Mouse (Mus musculus): ENCODE measurements at regions not wholly inside any gene's neighbourhood (a gene's known extent, or its start where the extent isn't known, plus 50 kb on each side); places are given as distances from the start of the nearest gene placed in this dataset.
A peak's percentile ranks its signal among the peaks of the same experiment; 100 is the strongest.

- H3K9ac ChIP-seq = no peak overlapping the region
- no peak for ATAC-seq (ENCODE audit: insufficient number of reproducible peaks, insufficient read depth, low FRiP score, low TSS enrichment, low read depth)
- no peak overlapping the region for H3K4me2 ChIP-seq
- H3K27me3 ChIP-seq = no peaks in the 10 kb centered on the region
- no peak overlapping the region for H3K4me3 ChIP-seq
- no peak overlapping the region for H3K27ac ChIP-seq
- H3K9me3 ChIP-seq = peaks cover 4% of the 10 kb centered on the region; the same call in 1 of the 2 replicates
- no peaks in the 10 kb centered on the region for H3K36me3 ChIP-seq
- WGBS = 90% methylated on average over 8 of the region's 8 CpGs
- peaks cover 8% of the 10 kb centered on the region for H3K4me1 ChIP-seq
These were observed 244.6 kb downstream of the Foxo1 start for GRCm38 (mm10) chr3:52512761-52513160.

GRCm38 (mm10) chr3:52511549-52511948 is 243.4 kb downstream of the Foxo1 start:
- ATAC-seq (ENCODE audit: insufficient number of reproducible peaks, insufficient read depth, low FRiP score, low TSS enrichment, low read depth) = no peak
- Histone ChIP-seq H3K27ac (no peak overlapping the region), H3K9ac (no peak overlapping the region)

GRCm38 (mm10) chr3:52510831-52511230 is 242.7 kb downstream of the Foxo1 start:
- Histone ChIP-seq H3K4me3 (no peak overlapping the region), H3K27me3 (no peaks in the 10 kb centered on the region), H3K4me2 (peak overlapping the region; percentile 45), H3K4me1 (peaks cover 8% of the 10 kb centered on the region), H3K9me3 (peaks cover 4% of the 10 kb centered on the region; the same call in 1 of the 2 replicates), H3K36me3 (no peaks in the 10 kb centered on the region), H3K9ac (no peak overlapping the region), H3K27ac (no peak overlapping the region)
- WGBS = 57% methylated on average over 6 of the region's 6 CpGs
- no peak for ATAC-seq (ENCODE audit: insufficient number of reproducible peaks, insufficient read depth, low FRiP score, low TSS enrichment, low read depth)

More at GRCm38 (mm10) chr3:52511549-52511948, 243.4 kb downstream of the Foxo1 start:
- Histone ChIP-seq H3K4me2 (no peak overlapping the region), H3K27me3 (no peaks in the 10 kb centered on the region), H3K9me3 (peaks cover 4% of the 10 kb centered on the region; the same call in 1 of the 2 replicates), H3K4me3 (no peak overlapping the region), H3K4me1 (peaks cover 8% of the 10 kb centered on the region), H3K36me3 (no peaks in the 10 kb centered on the region)
- 56% methylated on average over 9 of the region's 9 CpGs for whole genome bisulfite sequencing

- WGBS = 63% methylated on average over 12 of the region's 12 CpGs
These were observed 242.1 kb downstream of the Foxo1 start for GRCm38 (mm10) chr3:52510088-52510765.

GRCm38 (mm10) chr3:52503925-52504324 is 235.8 kb downstream of the Foxo1 start:
- no peaks in the 10 kb centered on the region for H3K36me3 ChIP-seq
- no peak overlapping the region for H3K9ac ChIP-seq
- peaks cover 4% of the 10 kb centered on the region; the same call in 1 of the 2 replicates for H3K4me1 ChIP-seq
- ATAC-seq (ENCODE audit: insufficient number of reproducible peaks, insufficient read depth, low FRiP score, low TSS enrichment, low read depth) = no peak
- no peak overlapping the region for H3K4me3 ChIP-seq
- peaks cover 4% of the 10 kb centered on the region; the same call in 1 of the 2 replicates for H3K9me3 ChIP-seq
- H3K27ac ChIP-seq = no peak overlapping the region
- WGBS = 91% methylated on average over 9 of the region's 9 CpGs
- H3K4me2 ChIP-seq = no peak overlapping the region
- no peaks in the 10 kb centered on the region for H3K27me3 ChIP-seq

More at GRCm38 (mm10) chr3:52510088-52510765, 242.1 kb downstream of the Foxo1 start:
- H3K4me2 ChIP-seq = peak overlapping the region; percentile 45
- peaks cover 8% of the 10 kb centered on the region for H3K4me1 ChIP-seq
- no peaks in the 10 kb centered on the region for H3K27me3 ChIP-seq
- no peaks in the 10 kb centered on the region for H3K36me3 ChIP-seq
- peak overlapping the region; percentile 22 for H3K4me3 ChIP-seq
- H3K27ac ChIP-seq = no peak overlapping the region
- no peak for ATAC-seq (ENCODE audit: insufficient number of reproducible peaks, insufficient read depth, low FRiP score, low TSS enrichment, low read depth)
- peaks cover 4% of the 10 kb centered on the region; the same call in 1 of the 2 replicates for H3K9me3 ChIP-seq
- H3K9ac ChIP-seq = no peak overlapping the region

GRCm38 (mm10) chr3:52502223-52502622 is 234.1 kb downstream of the Foxo1 start:
- H3K9ac ChIP-seq = no peak overlapping the region
- H3K36me3 ChIP-seq = no peaks in the 10 kb centered on the region
- H3K4me1 ChIP-seq = peaks cover 4% of the 10 kb centered on the region; the same call in 1 of the 2 replicates
- 20% methylated on average over 7 of the region's 7 CpGs for WGBS
- no peak overlapping the region for H3K27ac ChIP-seq
- no peaks in the 10 kb centered on the region for H3K27me3 ChIP-seq
- no peak overlapping the region for H3K4me2 ChIP-seq
- no peak overlapping the region for H3K4me3 ChIP-seq
- H3K9me3 ChIP-seq = no peaks in the 10 kb centered on the region
- ATAC-seq (ENCODE audit: insufficient number of reproducible peaks, insufficient read depth, low FRiP score, low TSS enrichment, low read depth) = no peak

GRCm38 (mm10) chr3:52501614-52502013 is 233.5 kb downstream of the Foxo1 start:
- H3K9me3 ChIP-seq = no peaks in the 10 kb centered on the region
- 84% methylated on average over 8 of the region's 8 CpGs for WGBS
- H3K9ac ChIP-seq = no peak overlapping the region
- H3K27ac ChIP-seq = no peak overlapping the region
- no peaks in the 10 kb centered on the region for H3K36me3 ChIP-seq
- H3K27me3 ChIP-seq = no peaks in the 10 kb centered on the region
- peaks cover 4% of the 10 kb centered on the region; the same call in 1 of the 2 replicates for H3K4me1 ChIP-seq
- H3K4me2 ChIP-seq = no peak overlapping the region
- no peak for ATAC-seq (ENCODE audit: insufficient number of reproducible peaks, insufficient read depth, low FRiP score, low TSS enrichment, low read depth)
- H3K4me3 ChIP-seq = no peak overlapping the region

GRCm38 (mm10) chr3:52500026-52500425 is 231.9 kb downstream of the Foxo1 start:
- WGBS = 78% methylated on average over 6 of the region's 6 CpGs

GRCm38 (mm10) chr3:52499581-52499980 is 231.4 kb downstream of the Foxo1 start:
- 84% methylated on average over 1 of the region's 1 CpGs for WGBS
- no peak overlapping the region for H3K4me2 ChIP-seq

More at GRCm38 (mm10) chr3:52500026-52500425, 231.9 kb downstream of the Foxo1 start:
- Histone ChIP-seq H3K36me3 (no peaks in the 10 kb centered on the region), H3K4me3 (no peak overlapping the region), H3K4me2 (no peak overlapping the region), H3K9me3 (no peaks in the 10 kb centered on the region), H3K4me1 (peaks cover 4% of the 10 kb centered on the region; the same call in 1 of the 2 replicates), H3K9ac (no peak overlapping the region), H3K27me3 (no peaks in the 10 kb centered on the region), H3K27ac (no peak overlapping the region)
- ATAC-seq (ENCODE audit: insufficient number of reproducible peaks, insufficient read depth, low FRiP score, low TSS enrichment, low read depth) = no peak

GRCm38 (mm10) chr3:52498506-52499228 is 230.5 kb downstream of the Foxo1 start:
- Histone ChIP-seq H3K27me3 (no peaks in the 10 kb centered on the region), H3K27ac (no peak overlapping the region), H3K9me3 (no peaks in the 10 kb centered on the region), H3K4me1 (peaks cover 4% of the 10 kb centered on the region; the same call in 1 of the 2 replicates), H3K4me3 (no peak overlapping the region), H3K36me3 (no peaks in the 10 kb centered on the region), H3K9ac (no peak overlapping the region), H3K4me2 (no peak overlapping the region)
- no peak for ATAC-seq (ENCODE audit: insufficient number of reproducible peaks, insufficient read depth, low FRiP score, low TSS enrichment, low read depth)
- WGBS = 86% methylated on average over 15 of the region's 15 CpGs

More at GRCm38 (mm10) chr3:52499581-52499980, 231.4 kb downstream of the Foxo1 start:
- no peak overlapping the region for H3K4me3 ChIP-seq
- H3K9me3 ChIP-seq = no peaks in the 10 kb centered on the region
- H3K36me3 ChIP-seq = no peaks in the 10 kb centered on the region
- no peaks in the 10 kb centered on the region for H3K27me3 ChIP-seq
- no peak overlapping the region for H3K9ac ChIP-seq
- peaks cover 4% of the 10 kb centered on the region; the same call in 1 of the 2 replicates for H3K4me1 ChIP-seq
- no peak overlapping the region for H3K27ac ChIP-seq
- no peak for ATAC-seq (ENCODE audit: insufficient number of reproducible peaks, insufficient read depth, low FRiP score, low TSS enrichment, low read depth)

- Histone ChIP-seq H3K27ac (no peak overlapping the region), H3K4me2 (no peak overlapping the region), H3K27me3 (no peaks in the 10 kb centered on the region), H3K9me3 (no peaks in the 10 kb centered on the region), H3K36me3 (no peaks in the 10 kb centered on the region), H3K4me3 (no peak overlapping the region), H3K9ac (no peak overlapping the region), H3K4me1 (no peaks in the 10 kb centered on the region)
- ATAC-seq (ENCODE audit: insufficient number of reproducible peaks, insufficient read depth, low FRiP score, low TSS enrichment, low read depth) = no peak
- 74% methylated on average over 4 of the region's 4 CpGs for whole genome bisulfite sequencing
These were observed 228.8 kb downstream of the Foxo1 start for GRCm38 (mm10) chr3:52496965-52497364.

GRCm38 (mm10) chr3:52495401-52495800 is 227.3 kb downstream of the Foxo1 start:
- H3K4me3 ChIP-seq = no peak overlapping the region
- no peaks in the 10 kb centered on the region for H3K36me3 ChIP-seq
- ATAC-seq (ENCODE audit: insufficient number of reproducible peaks, insufficient read depth, low FRiP score, low TSS enrichment, low read depth) = no peak
- no peaks in the 10 kb centered on the region for H3K27me3 ChIP-seq
- no peak overlapping the region for H3K4me2 ChIP-seq
- no peak overlapping the region for H3K27ac ChIP-seq
- H3K9ac ChIP-seq = no peak overlapping the region
- H3K9me3 ChIP-seq = no peaks in the 10 kb centered on the region
- no peaks in the 10 kb centered on the region for H3K4me1 ChIP-seq
